Mouse (Mus musculus): Measurements from ENCODE around the gene Slco1b2. TPM values are rescaled to one million over a fixed set of nuclear protein-coding genes. Genes with fewer than 3 reads are reported as not detected.

Slco1b2 gene
- total RNA-seq, 1 experiment = 0.18 TPM

DNA sequence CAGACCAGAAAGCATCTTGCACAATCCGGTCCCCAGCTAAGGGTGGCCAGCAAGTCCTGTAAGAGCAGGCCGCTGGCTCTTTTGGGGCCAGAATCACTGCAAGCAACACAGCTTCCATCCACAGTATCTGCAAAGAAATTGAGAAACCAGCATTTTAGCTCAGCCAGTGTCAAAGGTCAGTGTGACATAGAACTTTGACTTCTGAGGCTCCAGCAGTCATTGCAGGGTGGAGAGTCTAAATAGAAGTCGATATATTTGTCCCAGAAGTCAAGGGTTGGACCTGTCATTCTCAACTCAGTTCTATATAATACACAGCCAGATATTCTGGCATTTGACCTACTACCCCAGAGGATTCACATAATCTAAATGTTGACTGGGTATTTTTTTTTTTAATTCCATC lies 14.0 kb upstream of the Slco1b2 start:
- Histone ChIP-seq H3K9ac (ENCODE audit: insufficient read depth, low read depth, low read length, poor library complexity, severe bottlenecking) (no peak overlapping the region), H3K27ac (ENCODE audit: insufficient read depth, low read depth, low read length, poor library complexity, severe bottlenecking) (no peak overlapping the region), H3K9me3 (ENCODE audit: control insufficient read depth, insufficient read depth, low read depth, low read length) (no peaks in the 10 kb centered on the region), H3K36me3 (ENCODE audit: control insufficient read depth, insufficient read depth, low read length, poor library complexity, severe bottlenecking) (no peaks in the 10 kb centered on the region), H3K4me3 (ENCODE audit: insufficient read depth in 1 of 2, low read depth in 1 of 2, low read length in 2 of 2, poor library complexity in 1 of 2, severe bottlenecking in 1 of 2) (no peak overlapping the region), H3K4me1 (ENCODE audit: control insufficient read depth in 2 of 2, insufficient read depth in 2 of 2, low read length in 2 of 2, poor library complexity in 1 of 2) (no peaks in the 10 kb centered on the region)
- no peak for TF ChIP-seq CHD2 (IDR thresholded peaks at IDR 0.05; ENCODE audit: low read depth, low read length)
- TF ChIP-seq HCFC1 (IDR thresholded peaks at IDR 0.05; ENCODE audit: borderline replicate concordance, insufficient read depth, low read length) = no peak
- TF ChIP-seq MAFK (IDR thresholded peaks at IDR 0.05; ENCODE audit: insufficient read depth, low read depth, low read length) = no peak
- in situ Hi-C loops (cut with MboI; ENCODE audit: low sequenced_read_pairs in 2 of 2, unreplicated experiment in 2 of 2) = no loop called here
- no peak for DNase-seq (ENCODE audit: low read depth, low spot score)

DNA sequence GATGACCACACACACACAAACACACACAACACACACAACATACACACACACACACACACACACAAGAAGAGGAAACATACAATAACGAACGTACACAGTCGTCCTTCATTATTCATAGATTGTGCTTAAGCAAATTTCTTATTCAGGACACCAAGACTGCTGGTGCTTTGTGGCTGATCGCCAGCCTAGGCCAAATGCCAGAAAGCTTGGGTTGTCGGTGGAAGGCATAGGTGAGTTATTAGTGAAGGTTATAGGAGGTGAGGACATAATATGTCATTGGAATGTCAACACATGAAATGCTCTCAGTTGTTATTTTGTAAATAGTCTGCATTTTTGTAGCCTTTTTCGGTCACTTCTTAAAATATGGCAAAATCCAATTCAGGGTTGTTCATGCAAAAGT lies 3.6 kb downstream of the Slco1b2 start:
- TF ChIP-seq MAFK (IDR thresholded peaks at IDR 0.05; ENCODE audit: insufficient read depth, low read depth, low read length) = no peak
- TF ChIP-seq ZC3H11A (IDR thresholded peaks at IDR 0.05; ENCODE audit: borderline replicate concordance, low read depth, low read length) = no peak
- TF ChIP-seq HCFC1 (IDR thresholded peaks at IDR 0.05; ENCODE audit: borderline replicate concordance, insufficient read depth, low read length) = no peak
- TF ChIP-seq ZNF384 (IDR thresholded peaks at IDR 0.05; ENCODE audit: low read depth, low read length) = no peak
- no peak for TF ChIP-seq CHD2 (IDR thresholded peaks at IDR 0.05; ENCODE audit: low read depth, low read length)
- Histone ChIP-seq H3K9ac (ENCODE audit: insufficient read depth, low read depth, low read length, poor library complexity, severe bottlenecking) (no peak overlapping the region), H3K27ac (ENCODE audit: insufficient read depth, low read depth, low read length, poor library complexity, severe bottlenecking) (no peak overlapping the region), H3K9me3 (ENCODE audit: control insufficient read depth, insufficient read depth, low read depth, low read length) (no peaks in the 10 kb centered on the region), H3K36me3 (ENCODE audit: control insufficient read depth, insufficient read depth, low read length, poor library complexity, severe bottlenecking) (no peaks in the 10 kb centered on the region), H3K4me3 (ENCODE audit: insufficient read depth in 1 of 2, low read depth in 1 of 2, low read length in 2 of 2, poor library complexity in 1 of 2, severe bottlenecking in 1 of 2) (no peak overlapping the region), H3K4me1 (ENCODE audit: control insufficient read depth in 2 of 2, insufficient read depth in 2 of 2, low read length in 2 of 2, poor library complexity in 1 of 2) (no peaks in the 10 kb centered on the region)
- no peak for DNase-seq (ENCODE audit: low read depth, low spot score)
- in situ Hi-C loops (cut with MboI; ENCODE audit: low sequenced_read_pairs in 2 of 2, unreplicated experiment in 2 of 2) = no loop called here

DNA sequence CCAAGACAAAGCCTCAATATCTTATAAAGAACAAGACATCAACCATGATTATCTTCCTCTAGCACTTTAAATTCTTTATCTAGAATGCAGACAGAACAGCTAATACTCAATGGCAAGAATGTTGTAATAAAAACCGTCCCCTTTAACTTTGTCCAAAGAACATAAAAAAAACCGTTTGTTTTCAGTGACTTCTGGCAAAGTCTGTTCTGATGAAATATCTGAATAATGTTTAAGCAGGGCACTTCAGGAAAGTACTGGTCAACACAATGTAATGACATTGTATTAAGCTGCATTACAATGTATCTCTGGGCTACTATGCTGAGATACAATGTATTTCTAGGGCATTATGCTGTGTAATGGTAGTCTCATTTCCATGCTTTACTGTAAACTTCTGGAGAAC lies 5.9 kb downstream of the Slco1b2 start:
- TF ChIP-seq CHD2 (IDR thresholded peaks at IDR 0.05; ENCODE audit: low read depth, low read length) (no peak), HCFC1 (IDR thresholded peaks at IDR 0.05; ENCODE audit: borderline replicate concordance, insufficient read depth, low read length) (no peak), ZC3H11A (IDR thresholded peaks at IDR 0.05; ENCODE audit: borderline replicate concordance, low read depth, low read length) (no peak), ZNF384 (IDR thresholded peaks at IDR 0.05; ENCODE audit: low read depth, low read length) (no peak), MAFK (IDR thresholded peaks at IDR 0.05; ENCODE audit: insufficient read depth, low read depth, low read length) (no peak)
- H3K9me3 ChIP-seq (ENCODE audit: control insufficient read depth, insufficient read depth, low read depth, low read length) = no peaks in the 10 kb centered on the region
- no peak overlapping the region for H3K4me3 ChIP-seq (ENCODE audit: insufficient read depth in 1 of 2, low read depth in 1 of 2, low read length in 2 of 2, poor library complexity in 1 of 2, severe bottlenecking in 1 of 2)
- H3K36me3 ChIP-seq (ENCODE audit: control insufficient read depth, insufficient read depth, low read length, poor library complexity, severe bottlenecking) = no peaks in the 10 kb centered on the region
- in situ Hi-C loops (cut with MboI; ENCODE audit: low sequenced_read_pairs in 2 of 2, unreplicated experiment in 2 of 2) = no loop called here
- DNase-seq (ENCODE audit: low read depth, low spot score) = no peak
- no peak overlapping the region for H3K9ac ChIP-seq (ENCODE audit: insufficient read depth, low read depth, low read length, poor library complexity, severe bottlenecking)
- no peaks in the 10 kb centered on the region for H3K4me1 ChIP-seq (ENCODE audit: control insufficient read depth in 2 of 2, insufficient read depth in 2 of 2, low read length in 2 of 2, poor library complexity in 1 of 2)
- no peak overlapping the region for H3K27ac ChIP-seq (ENCODE audit: insufficient read depth, low read depth, low read length, poor library complexity, severe bottlenecking)

DNA sequence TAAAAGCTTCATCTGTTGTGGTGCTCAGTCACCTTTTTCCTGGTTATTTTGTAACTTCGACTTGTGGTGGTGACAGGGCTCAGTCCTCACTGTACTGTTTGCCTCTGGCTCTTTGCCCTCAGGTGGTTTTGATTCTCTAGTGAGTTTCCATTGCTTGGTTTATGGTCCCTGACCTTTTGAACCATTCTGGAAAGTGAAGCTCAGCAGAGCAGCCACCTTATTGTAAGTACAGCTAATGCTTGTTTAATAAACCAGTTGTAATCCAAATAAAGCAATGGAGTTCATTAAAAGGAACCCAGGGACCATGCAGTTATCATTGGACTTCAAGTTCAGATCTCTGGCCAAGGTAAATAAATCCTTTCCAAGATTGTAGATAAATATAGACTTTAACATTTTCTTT lies 11.3 kb downstream of the Slco1b2 start:
- Histone ChIP-seq H3K9me3 (ENCODE audit: control insufficient read depth, insufficient read depth, low read depth, low read length) (no peaks in the 10 kb centered on the region), H3K27ac (ENCODE audit: insufficient read depth, low read depth, low read length, poor library complexity, severe bottlenecking) (no peak overlapping the region), H3K4me1 (ENCODE audit: control insufficient read depth in 2 of 2, insufficient read depth in 2 of 2, low read length in 2 of 2, poor library complexity in 1 of 2) (no peaks in the 10 kb centered on the region), H3K9ac (ENCODE audit: insufficient read depth, low read depth, low read length, poor library complexity, severe bottlenecking) (no peak overlapping the region), H3K36me3 (ENCODE audit: control insufficient read depth, insufficient read depth, low read length, poor library complexity, severe bottlenecking) (no peaks in the 10 kb centered on the region), H3K4me3 (ENCODE audit: insufficient read depth in 1 of 2, low read depth in 1 of 2, low read length in 2 of 2, poor library complexity in 1 of 2, severe bottlenecking in 1 of 2) (no peak overlapping the region)
- no peak for DNase-seq (ENCODE audit: low read depth, low spot score)
- TF ChIP-seq ZNF384 (IDR thresholded peaks at IDR 0.05; ENCODE audit: low read depth, low read length) = no peak
- no peak for TF ChIP-seq CHD2 (IDR thresholded peaks at IDR 0.05; ENCODE audit: low read depth, low read length)
- in situ Hi-C loops (cut with MboI; ENCODE audit: low sequenced_read_pairs in 2 of 2, unreplicated experiment in 2 of 2) = no loop called here

DNA sequence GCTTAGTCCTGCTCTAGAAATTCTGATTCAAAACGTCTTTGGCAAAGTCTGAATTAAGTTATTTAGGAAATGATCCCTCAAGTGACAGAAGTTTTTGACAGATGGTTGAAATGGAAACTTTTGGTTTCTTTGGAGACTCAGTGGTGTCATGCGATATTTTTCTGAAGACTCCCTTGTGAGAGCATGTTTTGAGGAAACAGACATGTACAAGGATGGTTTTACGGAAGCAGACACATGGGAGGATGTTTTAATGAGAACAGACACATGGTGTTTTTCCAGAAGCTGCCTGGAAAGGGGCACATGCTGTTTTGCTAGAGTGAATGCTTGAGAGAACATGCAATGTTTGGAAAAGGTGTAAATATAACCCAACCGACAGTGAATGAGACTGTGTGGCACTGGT lies 57.7 kb downstream of the Slco1b2 start:
- Histone ChIP-seq H3K9me3 (ENCODE audit: control insufficient read depth, insufficient read depth, low read depth, low read length) (no peaks in the 10 kb centered on the region), H3K4me1 (ENCODE audit: control insufficient read depth in 2 of 2, insufficient read depth in 2 of 2, low read length in 2 of 2, poor library complexity in 1 of 2) (no peaks in the 10 kb centered on the region), H3K9ac (ENCODE audit: insufficient read depth, low read depth, low read length, poor library complexity, severe bottlenecking) (no peak overlapping the region), H3K36me3 (ENCODE audit: control insufficient read depth, insufficient read depth, low read length, poor library complexity, severe bottlenecking) (no peaks in the 10 kb centered on the region), H3K4me3 (ENCODE audit: insufficient read depth in 1 of 2, low read depth in 1 of 2, low read length in 2 of 2, poor library complexity in 1 of 2, severe bottlenecking in 1 of 2) (no peak overlapping the region), H3K27ac (ENCODE audit: insufficient read depth, low read depth, low read length, poor library complexity, severe bottlenecking) (no peak overlapping the region)
- TF ChIP-seq ZC3H11A (IDR thresholded peaks at IDR 0.05; ENCODE audit: borderline replicate concordance, low read depth, low read length) (no peak), CHD2 (IDR thresholded peaks at IDR 0.05; ENCODE audit: low read depth, low read length) (no peak), ZNF384 (IDR thresholded peaks at IDR 0.05; ENCODE audit: low read depth, low read length) (no peak), HCFC1 (IDR thresholded peaks at IDR 0.05; ENCODE audit: borderline replicate concordance, insufficient read depth, low read length) (no peak), MAFK (IDR thresholded peaks at IDR 0.05; ENCODE audit: insufficient read depth, low read depth, low read length) (no peak)
- in situ Hi-C loops (cut with MboI; ENCODE audit: low sequenced_read_pairs in 2 of 2, unreplicated experiment in 2 of 2) = no loop called here
- no peak for DNase-seq (ENCODE audit: low read depth, low spot score)
